Mouse (Mus musculus) forebrain, postnatal 0 days (tissue): ENCODE measurements around the gene Hist2h2aa1. TPM values are rescaled to one million over a fixed set of nuclear protein-coding genes. Genes with fewer than 3 reads are reported as not detected.
"Not testable (repeated sequence)": the region's sequence is repeated elsewhere in the genome, so short reads cannot be mapped to it uniquely, and the experiment has no call there.

ENCODE experiments used
- ATAC-seq: fragments of 200-750 bp; cut with Nextera tagmentation; 2 replicates; pipeline ENCODE4 v1.8.0; 2017; ENCODE audit warnings: mild to moderate bottlenecking, moderate library complexity
- DNase-seq: peaks from one replicate; pipeline ENCODE4 v3.0.0-alpha.2; 2015
- H3K27ac ChIP-seq: fragments of 300-500 bp; sonication (generic); 2 replicates; pipeline ENCODE4 v1.5.1; 2014; ENCODE audit warnings: low read depth, mild to moderate bottlenecking, antibody characterized with exemption, low read length, moderate library complexity, mixed read lengths
- H3K27me3 ChIP-seq: fragments of 300-500 bp; sonication (generic); 2 replicates; pipeline ENCODE4 v1.6.1; 2014; ENCODE audit warnings: mild to moderate bottlenecking, low read length, mixed read lengths; ENCODE audit not compliant: insufficient read depth
- H3K36me3 ChIP-seq: fragments of 300-500 bp; sonication (generic); 2 replicates; pipeline ENCODE4 v1.6.1; 2014; ENCODE audit warnings: mild to moderate bottlenecking, moderate library complexity; ENCODE audit not compliant: insufficient read depth
- H3K4me1 ChIP-seq: fragments of 300-500 bp; sonication (generic); 2 replicates; pipeline ENCODE4 v1.6.1; 2014; ENCODE audit warnings: antibody characterized with exemption; ENCODE audit not compliant: insufficient read depth
- H3K4me2 ChIP-seq: fragments of 300-500 bp; sonication (generic); 2 replicates; pipeline ENCODE4 v1.6.1; 2014; ENCODE audit warnings: low read depth, mild to moderate bottlenecking, moderate library complexity
- H3K4me3 ChIP-seq: fragments of 300-500 bp; sonication (generic); 2 replicates; pipeline ENCODE4 v1.5.1; 2014; ENCODE audit warnings: low read depth, low read length, mixed read lengths
- H3K9ac ChIP-seq: fragments of 300-500 bp; sonication (generic); 2 replicates; pipeline ENCODE4 v1.6.1; 2014; ENCODE audit warnings: mild to moderate bottlenecking
- H3K9me3 ChIP-seq: fragments of 300-500 bp; sonication (generic); 2 replicates; pipeline ENCODE4 v1.6.1; 2016; ENCODE audit warnings: low read length
- CTCF ChIP-seq: sonication (generic); IDR thresholded peaks from 2 replicates; pipeline ENCODE4 v1.5.1; 2016; ENCODE audit warnings: antibody characterized with exemption, control low read depth, low read depth
- WGBS: fragments of 180-500 bp; shearing (Covaris S2); extraction: QIAGEN DNeasy Blood & Tissue Kit; methylation state at CpG from one replicate; pipeline ENCODE4 v1.1.7; 2014; 5-methylcytosine and 5-hydroxymethylcytosine counted together
- polyA plus RNA-seq: library from polyadenylated mRNA; unstranded; fragments of >200 nt; fragmentation: Nextera tagmentation; extraction: Ambion mirVana; gene quantifications from 2 replicates; pipeline ENCODE4 v1.2.1, GENCODE M21; 2015
- total RNA-seq: library from RNA; depleted of rRNA; stranded (reverse); fragments of >200 nt; gene quantifications from 2 replicates; pipeline ENCODE4 v1.2.3, GENCODE M21; 2014; rRNA removed

The Hist2h2aa1 gene
- total RNA-seq: 906 and 1,412 TPM in 2 replicates
- 14.2 and 23.3 TPM in 2 replicates for polyA plus RNA-seq

DNA sequence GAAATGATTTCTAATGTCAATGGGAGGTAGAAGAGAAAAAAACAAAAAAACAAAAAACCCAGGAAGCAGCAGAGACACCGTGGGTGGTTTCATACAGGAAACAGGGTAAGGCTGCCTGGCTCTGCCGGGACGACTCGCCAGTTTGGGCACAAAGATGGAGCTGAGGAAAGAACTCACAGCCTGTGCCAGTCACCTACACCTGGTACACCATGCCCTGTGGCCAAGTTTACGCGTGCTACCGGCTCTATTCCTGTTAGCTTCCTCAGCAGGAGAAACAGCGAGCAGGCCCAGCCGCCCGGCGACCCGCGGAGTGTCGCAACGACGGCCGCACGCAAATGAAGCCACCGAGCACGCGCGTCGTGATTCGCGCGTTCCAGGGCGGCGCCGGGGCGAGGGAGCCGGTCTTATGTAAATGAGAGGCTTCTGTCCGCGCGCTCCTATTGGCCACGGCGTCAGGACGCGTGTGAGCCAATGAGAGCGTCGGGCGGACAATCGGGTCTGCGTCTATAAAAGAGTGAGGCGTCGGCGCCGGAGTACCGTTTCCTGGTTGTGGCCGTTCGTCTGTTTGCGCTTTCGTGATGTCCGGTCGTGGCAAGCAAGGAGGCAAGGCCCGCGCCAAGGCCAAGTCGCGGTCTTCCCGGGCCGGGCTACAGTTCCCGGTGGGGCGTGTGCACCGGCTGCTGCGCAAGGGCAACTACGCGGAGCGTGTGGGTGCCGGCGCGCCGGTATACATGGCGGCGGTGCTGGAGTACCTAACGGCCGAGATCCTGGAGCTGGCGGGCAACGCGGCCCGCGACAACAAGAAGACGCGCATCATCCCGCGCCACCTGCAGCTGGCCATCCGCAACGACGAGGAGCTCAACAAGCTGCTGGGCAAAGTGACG lies at the start of gene Hist2h2aa1:
Gene Hist2h2aa1 (plus strand): TSS at position 495 of the 884 bp plus-strand sequence.
- not testable (repeated sequence) for H3K4me1 ChIP-seq, H3K36me3 ChIP-seq, H3K27me3 ChIP-seq, H3K9me3 ChIP-seq
- peak within 1 kb of the TSS; percentile 45 for H3K4me3 ChIP-seq
- ATAC-seq (peak; percentile 90), DNase-seq (peak; percentile 78)
- 0% methylated on average over 29 of the region's 88 CpGs for WGBS
- H3K27ac ChIP-seq: peak within 1 kb of the TSS; percentile 94
- peak within 1 kb of the TSS; percentile 53 for H3K4me2 ChIP-seq
- peak within 1 kb of the TSS; percentile 61 for H3K9ac ChIP-seq

DNA sequence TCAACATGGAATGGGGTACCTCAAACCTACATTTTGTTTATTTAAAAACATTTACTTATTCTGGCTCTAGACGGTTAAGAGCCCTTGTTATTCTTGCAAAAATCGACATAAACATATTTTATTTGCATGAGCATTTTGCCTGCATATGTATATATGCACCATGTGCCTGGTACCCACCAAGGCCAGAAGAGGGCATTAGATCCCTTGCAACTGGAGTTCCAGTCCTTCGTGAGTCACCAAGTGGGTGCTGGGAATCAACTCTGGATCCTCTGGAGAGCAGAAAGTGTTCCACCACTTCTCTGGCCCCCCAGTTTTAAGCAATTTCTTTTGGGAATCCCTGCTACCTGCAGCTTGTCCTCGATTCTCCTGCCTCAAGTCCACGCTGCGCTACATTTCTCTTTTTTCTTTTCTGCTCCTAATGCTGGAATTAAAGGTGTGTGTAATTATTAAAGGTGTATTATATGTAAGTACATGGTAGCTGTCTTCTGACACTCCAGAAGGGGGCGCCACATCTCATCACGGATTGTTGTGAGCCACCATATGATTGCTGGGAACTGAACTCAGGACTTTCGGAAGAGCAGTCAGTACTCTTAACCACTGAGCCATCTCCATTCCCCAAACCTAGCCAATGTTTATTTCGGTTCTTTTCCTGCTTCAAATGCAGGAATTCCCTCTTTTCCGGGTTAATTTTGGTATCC lies 49.5 kb upstream of the Hist2h2aa1 start:
- DNase-seq: no peak
- 94% methylated on average over 11 of the region's 11 CpGs for WGBS

DNA sequence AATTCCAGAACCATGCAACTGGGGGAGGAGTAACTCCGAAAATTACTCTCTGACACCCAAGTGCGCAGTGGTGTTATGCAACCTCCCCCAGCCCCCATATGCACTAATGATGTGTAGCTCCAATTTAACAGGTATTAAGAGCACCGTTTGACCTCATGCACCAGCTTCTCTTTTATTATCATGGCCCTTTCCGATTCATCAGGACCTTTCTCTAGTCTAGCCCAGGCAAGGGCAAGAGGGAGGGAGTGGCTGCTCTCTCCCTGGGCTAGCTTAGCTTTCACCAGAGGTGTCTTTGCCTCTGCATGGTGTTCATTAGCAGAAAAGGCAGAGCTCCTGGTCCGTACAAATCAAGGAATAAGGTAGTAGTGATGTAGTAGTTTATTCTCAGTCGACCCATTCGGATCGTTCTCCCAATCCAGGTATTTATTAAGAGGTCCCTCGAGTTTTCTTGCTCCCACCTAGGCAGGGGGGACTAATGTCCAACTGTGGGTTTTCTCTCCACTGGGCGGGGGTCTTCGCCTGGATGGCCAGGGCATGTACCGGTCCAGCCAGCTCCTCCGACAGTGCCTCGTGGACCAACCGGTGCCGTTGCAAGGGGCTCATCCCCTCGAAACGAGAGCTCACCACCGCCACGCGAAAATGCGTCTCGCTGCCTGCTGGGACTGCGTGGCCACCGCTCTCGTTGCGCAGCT lies 48.7 kb upstream of the Hist2h2aa1 start:
- H3K36me3 ChIP-seq: peaks cover 26% of the 10 kb centered on the region
- no peak for TF ChIP-seq CTCF
- H3K27me3 ChIP-seq: no peaks in the 10 kb centered on the region
- WGBS: 19% methylated on average over 27 of the region's 27 CpGs
- peaks cover 4% of the 10 kb centered on the region for H3K4me1 ChIP-seq
- H3K9ac ChIP-seq: peak overlapping the region; percentile 84
- H3K9me3 ChIP-seq: no peaks in the 10 kb centered on the region
- DNase-seq (peak; percentile 30), ATAC-seq (no peak)
- peak overlapping the region; percentile 56 for H3K4me3 ChIP-seq
- H3K27ac ChIP-seq: peak overlapping the region; percentile 97
- H3K4me2 ChIP-seq: peak overlapping the region; percentile 91

More for the DNA sequence above, 49.5 kb upstream of the Hist2h2aa1 start:
- Histone ChIP-seq H3K36me3 (peaks cover 34% of the 10 kb centered on the region), H3K27me3 (no peaks in the 10 kb centered on the region), H3K4me1 (peaks cover 4% of the 10 kb centered on the region), H3K9me3 (no peaks in the 10 kb centered on the region), H3K4me3 (no peak overlapping the region), H3K9ac (no peak overlapping the region), H3K4me2 (no peak overlapping the region), H3K27ac (no peak overlapping the region)
- TF ChIP-seq CTCF: peak; percentile 53
- no peak for ATAC-seq

DNA sequence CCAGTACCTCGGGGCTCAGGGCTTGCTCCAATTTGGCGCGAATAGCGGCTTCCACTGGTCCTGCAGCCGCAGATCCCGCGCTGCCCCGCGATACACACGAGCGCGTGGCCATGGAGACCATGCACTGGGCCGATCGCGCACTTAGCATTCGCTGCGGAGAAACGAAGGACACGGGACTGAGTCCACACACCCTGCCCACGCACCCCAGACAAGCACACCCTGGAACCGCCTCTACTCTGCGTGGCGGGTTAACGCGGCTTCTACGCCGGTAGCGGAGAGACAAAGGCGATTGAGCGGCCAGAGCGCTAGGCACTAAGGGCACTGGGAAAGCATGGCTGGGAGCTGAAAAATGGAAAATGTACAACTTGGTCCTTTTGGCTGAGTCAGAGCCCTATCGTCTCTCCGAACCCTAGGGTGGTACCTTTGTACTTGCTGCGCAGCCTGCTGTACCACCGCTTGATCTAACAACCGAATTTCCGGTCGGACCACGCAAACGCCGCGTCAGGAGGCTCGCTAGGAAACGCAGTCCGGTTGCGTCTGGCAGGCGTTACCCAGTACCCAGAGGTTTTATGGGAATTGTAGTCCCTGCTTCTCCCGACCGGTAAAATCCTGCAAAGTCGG lies 48.1 kb upstream of the Hist2h2aa1 start:
- Histone ChIP-seq H3K27me3 (no peaks in the 10 kb centered on the region), H3K27ac (peak overlapping the region; percentile 97), H3K9me3 (no peaks in the 10 kb centered on the region), H3K36me3 (peaks cover 24% of the 10 kb centered on the region), H3K9ac (peak overlapping the region; percentile 84), H3K4me2 (peak overlapping the region; percentile 91), H3K4me3 (peak overlapping the region; percentile 56), H3K4me1 (peaks cover 4% of the 10 kb centered on the region)
- peak; percentile 96 for DNase-seq
- peak; percentile 50; the same call in 1 of the 2 replicates for TF ChIP-seq CTCF
- WGBS: under 1% methylated on average over 50 of the region's 50 CpGs
- ATAC-seq: peak; percentile 95

DNA sequence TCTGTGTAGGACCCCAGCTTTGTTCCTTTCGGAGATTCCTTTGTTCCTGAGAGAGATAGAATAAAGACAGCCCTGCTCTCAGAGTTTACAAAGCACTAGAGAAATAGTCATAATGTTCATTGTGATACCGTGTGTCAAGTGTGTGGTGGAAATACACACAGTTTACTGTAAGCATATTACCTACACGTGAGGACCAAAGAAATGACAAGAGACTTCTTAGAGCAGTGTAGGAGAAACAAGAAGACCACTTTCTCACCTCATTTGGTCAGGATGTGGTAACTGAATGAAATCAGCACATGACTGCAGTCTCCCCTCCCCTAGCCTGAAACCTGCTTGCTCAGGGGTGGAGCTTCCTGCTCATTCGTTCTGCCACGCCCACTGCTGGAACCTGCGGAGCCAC lies 47.1 kb upstream of the Hist2h2aa1 start:
- DNase-seq: no peak
- WGBS: 3% methylated on average over 6 of the region's 6 CpGs

DNA sequence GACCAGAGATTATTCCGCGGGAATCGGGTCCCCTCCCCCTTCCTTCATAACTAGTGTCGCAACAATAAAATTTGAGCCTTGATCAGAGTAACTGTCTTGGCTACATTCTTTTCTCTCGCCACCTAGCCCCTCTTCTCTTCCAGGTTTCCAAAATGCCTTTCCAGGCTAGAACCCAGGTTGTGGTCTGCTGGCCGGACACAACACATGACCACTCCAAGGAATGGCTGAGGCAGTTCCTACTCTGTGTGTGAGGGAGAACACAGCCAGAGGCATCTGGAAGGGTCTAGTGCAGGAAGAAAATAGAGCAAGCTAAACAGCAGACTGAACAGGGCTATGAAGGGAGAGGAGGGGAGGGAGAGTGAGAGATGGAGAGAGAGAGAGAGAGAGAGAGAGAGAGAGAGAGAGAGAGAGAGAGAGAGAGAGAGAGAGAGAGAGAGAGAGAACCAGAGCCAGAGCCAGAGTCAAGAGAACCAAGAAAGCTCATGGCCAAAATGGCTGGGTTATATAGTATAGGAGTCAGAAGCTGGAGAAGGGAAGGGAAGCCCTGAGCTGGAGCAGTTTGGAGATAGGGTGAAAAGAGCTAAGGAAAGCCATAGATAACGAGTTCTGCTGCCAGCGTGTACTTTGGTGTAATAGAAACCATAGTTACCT lies 46.6 kb upstream of the Hist2h2aa1 start:
- not testable (repeated sequence) for H3K9me3 ChIP-seq, H3K4me1 ChIP-seq, H3K27me3 ChIP-seq, H3K4me3 ChIP-seq, H3K27ac ChIP-seq, DNase-seq, H3K9ac ChIP-seq, ATAC-seq
- H3K36me3 ChIP-seq: peaks cover 11% of the 10 kb centered on the region
- 32% methylated on average over 7 of the region's 8 CpGs for WGBS
- peak overlapping the region; percentile 91 for H3K4me2 ChIP-seq

More for the DNA sequence above, 47.1 kb upstream of the Hist2h2aa1 start:
- H3K27ac ChIP-seq: peak overlapping the region; percentile 97
- TF ChIP-seq CTCF: no peak
- peaks cover 4% of the 10 kb centered on the region for H3K4me1 ChIP-seq
- H3K9ac ChIP-seq: peak overlapping the region; percentile 84
- H3K4me2 ChIP-seq: peak overlapping the region; percentile 91
- no peaks in the 10 kb centered on the region for H3K9me3 ChIP-seq
- peak overlapping the region; percentile 56 for H3K4me3 ChIP-seq
- ATAC-seq: no peak
- peaks cover 17% of the 10 kb centered on the region for H3K36me3 ChIP-seq
- no peaks in the 10 kb centered on the region for H3K27me3 ChIP-seq
